Mouse (Mus musculus) embryonic fibroblast, embryonic 13.5 days (primary cell): ENCODE data around the gene Snap29. TPM values are rescaled to one million over a fixed set of nuclear protein-coding genes. Genes with fewer than 3 reads are reported as not detected.

Source experiments
- H3K27ac ChIP-seq: 2 replicates; pipeline ENCODE4 v1.5.1; 2012; ENCODE audit warnings: low read length, control low read depth, inconsistent platforms; ENCODE audit not compliant: insufficient read depth
- H3K4me1 ChIP-seq: 2 replicates; pipeline ENCODE4 v1.6.1; 2011; ENCODE audit warnings: low read length; ENCODE audit not compliant: control insufficient read depth, insufficient read depth
- H3K4me3 ChIP-seq: 2 replicates; pipeline ENCODE4 v1.5.1; 2011; ENCODE audit warnings: mild to moderate bottlenecking, control low read depth, low read length; ENCODE audit not compliant: insufficient read depth
- CTCF ChIP-seq: IDR thresholded peaks from 2 replicates; pipeline ENCODE4 v1.5.1; 2011; ENCODE audit warnings: mild to moderate bottlenecking, control low read depth, low read length, moderate library complexity, borderline replicate concordance; ENCODE audit not compliant: insufficient read depth
- POLR2A ChIP-seq: IDR thresholded peaks from 2 replicates; pipeline ENCODE4 v1.6.1; 2011; ENCODE audit warnings: low read depth, mild to moderate bottlenecking, control low read depth, low read length, moderate library complexity
- polyA plus RNA-seq: library from polyadenylated mRNA; stranded (reverse); fragments of >200 nt; gene quantifications from 2 replicates; pipeline ENCODE4 v1.2.4, GENCODE M21; 2011; ENCODE audit warnings: low read depth; ENCODE audit not compliant: missing spikeins, insufficient read length

Snap29 gene
- 19.5 and 19.8 TPM in 2 replicates for polyA plus RNA-seq

DNA sequence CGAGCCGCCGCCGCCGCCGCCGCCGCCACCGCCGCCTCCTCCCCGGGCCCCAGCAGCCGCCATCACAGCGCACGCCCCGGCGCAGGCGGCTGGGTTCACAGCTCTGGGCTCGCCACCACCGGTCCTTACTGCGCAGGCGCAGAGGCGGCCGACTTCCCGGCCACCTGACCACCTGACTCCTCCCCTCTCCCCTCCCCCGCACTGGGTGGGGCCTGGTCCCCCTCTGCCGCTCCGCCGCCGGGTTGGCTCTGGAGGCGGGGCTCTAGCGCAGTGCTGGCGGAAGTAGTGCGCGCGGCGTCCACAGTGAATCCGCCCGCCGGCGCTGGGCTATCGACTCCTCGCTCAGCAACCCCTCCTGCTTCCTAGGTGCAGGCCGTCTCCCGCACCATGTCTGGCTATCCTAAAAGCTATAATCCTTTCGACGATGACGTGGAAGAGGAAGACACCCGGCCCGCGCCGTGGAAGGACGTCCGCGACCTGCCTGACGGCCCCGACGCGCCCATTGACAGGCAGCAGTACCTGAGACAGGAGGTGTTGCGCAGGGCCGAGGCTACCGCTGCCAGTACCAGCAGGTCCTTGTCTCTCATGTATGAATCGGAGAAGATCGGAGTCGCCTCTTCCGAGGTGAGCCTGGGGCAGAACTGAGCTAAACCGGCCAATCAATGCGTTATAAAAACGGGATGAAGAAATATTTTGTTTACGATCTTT is at the start of gene Snap29, which contains the start of gene Pi4ka:
Gene Snap29 (plus strand): TSS at position 251 of the 708 bp plus-strand sequence.
Gene Pi4ka (minus strand): TSS at position 579 of the 708 bp plus-strand sequence.
- peaks cover 20% of the 10 kb centered on the region for H3K4me1 ChIP-seq
- TF ChIP-seq CTCF, result no peak
- peak; percentile 73 for TF ChIP-seq POLR2A
- peak within 1 kb of the TSS; percentile 97 for H3K4me3 ChIP-seq
- H3K27ac ChIP-seq, result peak within 1 kb of the TSS; percentile 44; the same call in 1 of the 2 replicates

DNA sequence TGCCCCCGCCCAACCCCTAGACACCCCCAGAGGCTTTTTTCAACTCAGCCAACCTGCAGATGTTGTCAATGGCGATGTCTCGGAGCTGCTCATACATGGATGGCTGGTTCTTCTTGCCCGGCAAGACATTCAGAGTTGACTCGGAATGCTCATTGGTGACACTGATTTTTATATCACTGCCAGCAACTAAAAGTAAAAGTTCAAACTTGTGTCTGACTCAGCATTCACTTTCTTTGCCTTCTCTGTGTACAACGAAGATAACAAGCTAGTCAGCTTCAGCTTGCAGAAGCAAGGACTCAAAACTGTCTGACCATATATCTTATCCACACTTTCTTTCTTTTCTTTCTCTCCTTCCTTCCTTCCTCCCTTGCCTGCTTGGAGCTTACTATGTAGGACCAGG is 49.8 kb upstream of the Snap29 start:
- Histone ChIP-seq H3K4me1 (no peaks in the 10 kb centered on the region), H3K4me3 (no peak overlapping the region), H3K27ac (no peak overlapping the region)
- TF ChIP-seq POLR2A, result no peak

DNA sequence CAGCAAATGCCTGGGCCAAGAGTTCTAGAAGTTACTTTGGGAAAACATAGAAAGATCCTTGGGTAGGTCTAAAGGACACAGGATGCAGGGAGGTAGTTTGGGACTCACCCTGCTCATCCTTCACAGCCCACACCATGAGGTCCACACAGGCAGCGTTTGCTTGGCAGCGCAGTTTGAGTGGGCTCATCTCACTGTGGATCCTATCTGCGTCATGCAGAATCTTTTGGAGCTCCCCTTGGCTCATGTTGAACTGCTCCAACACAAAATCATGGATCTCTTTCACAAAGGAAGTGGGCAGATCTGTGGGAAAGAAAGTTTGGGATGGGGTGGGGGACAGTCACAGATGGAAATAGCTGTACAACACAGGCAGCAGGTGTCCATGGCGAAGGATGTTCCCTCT is 47.0 kb upstream of the Snap29 start:
- Histone ChIP-seq H3K27ac (no peak overlapping the region), H3K4me1 (no peaks in the 10 kb centered on the region), H3K4me3 (no peak overlapping the region)
- TF ChIP-seq POLR2A, result no peak
- no peak for TF ChIP-seq CTCF

DNA sequence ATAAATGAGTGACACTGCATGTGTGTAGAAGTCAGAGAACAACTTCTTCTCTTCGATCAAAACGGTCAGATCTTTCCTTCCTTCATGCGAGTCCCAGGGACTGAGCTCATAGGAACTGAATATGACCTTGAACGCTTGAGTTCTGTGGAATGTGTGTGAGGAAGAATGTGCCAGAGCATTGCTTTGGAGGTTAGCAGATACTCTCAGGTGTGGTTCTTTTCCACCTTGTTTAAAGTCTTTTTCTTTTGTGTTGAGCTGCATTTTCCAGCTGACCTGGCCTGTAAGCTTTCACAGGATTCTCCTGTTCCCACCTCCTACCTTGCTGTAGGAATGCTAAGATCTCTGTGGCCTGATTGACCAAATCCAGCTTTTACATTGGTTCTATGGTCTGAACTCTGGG is 23.5 kb upstream of the Snap29 start:
- H3K27ac ChIP-seq, result no peak overlapping the region
- H3K4me1 ChIP-seq, result no peaks in the 10 kb centered on the region
- TF ChIP-seq CTCF (no peak), POLR2A (no peak)
- no peak overlapping the region for H3K4me3 ChIP-seq

DNA sequence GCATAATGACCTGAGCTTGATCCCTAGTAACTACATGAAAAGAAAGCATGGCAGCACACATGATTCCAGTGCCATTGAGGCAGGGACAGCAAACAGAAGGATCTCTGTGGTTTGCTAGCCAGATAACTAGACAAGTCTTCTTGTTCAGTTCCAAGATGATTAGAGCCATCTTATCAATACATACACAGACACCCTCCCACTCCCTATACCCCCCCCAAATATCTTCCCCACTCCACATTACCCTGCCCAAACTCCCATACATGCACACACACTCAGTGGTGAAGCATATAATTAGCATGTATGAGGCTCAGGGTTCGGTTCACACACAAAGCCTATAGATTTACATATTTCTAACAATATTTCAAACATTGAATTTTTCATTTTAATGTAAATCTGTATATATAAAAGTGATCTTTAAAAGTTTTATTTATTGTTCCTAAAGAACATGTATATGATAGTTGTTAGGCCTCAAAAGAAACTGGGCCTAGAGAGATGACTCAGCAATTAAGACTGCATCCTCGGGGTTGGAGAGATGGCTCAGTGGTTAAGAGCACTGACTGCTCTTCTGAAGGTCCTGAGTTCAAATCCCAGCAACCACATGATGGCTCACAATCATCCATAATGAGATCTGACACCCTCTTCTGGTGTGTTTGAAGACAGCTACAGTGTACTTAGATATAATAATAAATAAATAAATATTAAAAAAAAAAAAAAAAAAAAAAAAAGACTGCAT is 22.0 kb upstream of the Snap29 start:
- Histone ChIP-seq H3K27ac (no peak overlapping the region), H3K4me1 (no peaks in the 10 kb centered on the region), H3K4me3 (no peak overlapping the region)
- no peak for TF ChIP-seq CTCF
- TF ChIP-seq POLR2A, result no peak

DNA sequence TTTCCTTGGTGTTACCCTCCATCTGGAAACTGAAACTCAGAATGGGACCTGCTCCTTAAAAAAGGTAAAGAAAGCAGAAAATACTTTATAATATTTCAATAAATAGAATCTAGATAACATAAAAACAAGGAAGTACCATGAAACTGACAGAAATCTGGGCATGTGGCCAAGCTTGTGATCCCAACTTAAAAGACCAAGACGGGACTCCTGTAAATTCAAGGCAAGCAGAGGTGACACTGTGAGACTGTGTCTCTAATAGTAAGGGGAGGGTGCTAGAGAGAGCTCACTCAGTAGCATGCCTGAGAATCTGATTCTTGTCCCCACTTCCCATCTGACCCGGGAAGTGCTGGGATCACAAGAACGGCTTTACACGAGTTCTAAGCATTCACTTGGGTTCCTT is 13.0 kb upstream of the Snap29 start:
- TF ChIP-seq CTCF (no peak), POLR2A (no peak)
- Histone ChIP-seq H3K4me3 (no peak overlapping the region), H3K4me1 (no peaks in the 10 kb centered on the region), H3K27ac (no peak overlapping the region)

DNA sequence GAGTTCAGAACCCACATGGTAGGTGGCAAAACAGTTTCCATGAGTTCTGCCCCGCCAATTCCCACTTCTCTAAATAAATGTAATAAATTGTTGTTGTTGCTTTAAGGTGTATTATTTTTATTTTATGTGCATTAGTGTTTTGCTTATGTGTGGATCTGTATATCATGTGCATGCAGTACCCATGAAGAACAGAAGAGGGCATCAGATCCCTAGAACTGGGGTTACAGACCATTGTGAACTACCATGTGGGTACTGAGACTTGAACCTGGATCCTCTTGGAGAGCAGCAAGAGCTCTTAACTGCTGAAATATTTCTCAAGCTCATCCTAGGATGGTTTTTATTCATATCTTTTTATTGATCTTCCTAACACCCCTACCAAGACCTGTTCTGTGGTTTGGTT is 2.9 kb upstream of the Snap29 start:
- TF ChIP-seq CTCF, result no peak
- TF ChIP-seq POLR2A, result no peak
- H3K4me1 ChIP-seq, result peaks cover 7% of the 10 kb centered on the region; the same call in 1 of the 2 replicates
- H3K4me3 ChIP-seq, result no peak overlapping the region
- H3K27ac ChIP-seq, result no peak overlapping the region

DNA sequence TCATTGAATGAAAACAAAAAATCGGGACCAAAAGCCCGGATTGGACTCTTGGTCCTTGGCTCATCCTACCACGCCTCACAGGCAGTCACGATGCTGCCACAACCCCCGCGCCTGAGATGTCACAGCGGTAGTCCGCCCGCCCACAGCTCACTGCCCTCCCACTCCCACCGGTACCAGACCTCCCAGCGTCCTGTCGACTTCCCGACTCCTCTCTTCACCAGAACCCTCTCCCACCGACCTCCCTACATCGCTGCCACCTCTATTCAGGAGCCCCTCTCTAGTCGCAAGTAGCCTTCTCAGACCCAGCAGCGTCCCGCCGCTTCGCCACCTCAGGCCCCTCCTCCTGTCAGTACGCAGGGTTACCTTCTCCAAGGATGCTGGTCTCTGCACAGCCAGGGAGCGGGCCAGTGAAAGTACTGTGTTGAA is 502 bp upstream of the Snap29 start:
- Histone ChIP-seq H3K4me1 (peaks cover 19% of the 10 kb centered on the region), H3K27ac (peak overlapping the region; percentile 44; the same call in 1 of the 2 replicates), H3K4me3 (peak overlapping the region; percentile 97)
- TF ChIP-seq POLR2A (peak; percentile 58), CTCF (no peak)

DNA sequence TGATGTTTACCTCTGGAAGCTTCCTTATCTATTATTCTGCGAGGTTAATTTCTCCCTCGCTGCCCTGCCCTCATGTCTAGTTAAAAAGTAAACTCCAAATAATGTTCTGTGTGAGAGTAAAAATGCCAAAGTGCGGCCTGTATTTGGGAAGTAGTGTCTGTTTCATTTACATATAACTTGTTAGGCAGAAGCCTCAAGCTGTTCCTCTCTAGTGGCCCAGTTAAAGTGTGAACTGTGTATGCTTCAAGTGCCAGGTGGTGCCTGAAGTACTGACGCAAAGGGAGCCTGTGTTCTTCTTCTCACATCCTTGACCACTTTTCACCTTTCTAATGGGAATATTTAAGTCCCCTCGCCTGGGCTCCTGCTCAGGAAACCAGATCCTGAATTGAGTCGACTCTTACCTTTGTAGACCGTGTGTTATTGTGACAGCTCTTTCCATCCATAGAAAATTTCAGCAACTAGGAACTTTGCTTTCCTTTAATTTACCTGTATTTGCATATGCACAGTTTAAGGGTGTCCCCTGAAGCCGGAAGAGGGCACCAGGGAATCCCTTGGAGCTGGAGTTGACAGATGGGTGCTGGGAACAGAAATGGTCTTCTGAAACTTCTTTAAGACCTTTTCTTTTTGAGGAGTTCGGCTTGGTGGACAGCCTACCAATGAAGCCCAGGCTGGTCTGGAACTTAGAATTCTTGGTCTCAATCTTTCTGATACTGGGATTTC is 886 bp downstream of the Snap29 start:
- H3K27ac ChIP-seq, result no peak overlapping the region

DNA sequence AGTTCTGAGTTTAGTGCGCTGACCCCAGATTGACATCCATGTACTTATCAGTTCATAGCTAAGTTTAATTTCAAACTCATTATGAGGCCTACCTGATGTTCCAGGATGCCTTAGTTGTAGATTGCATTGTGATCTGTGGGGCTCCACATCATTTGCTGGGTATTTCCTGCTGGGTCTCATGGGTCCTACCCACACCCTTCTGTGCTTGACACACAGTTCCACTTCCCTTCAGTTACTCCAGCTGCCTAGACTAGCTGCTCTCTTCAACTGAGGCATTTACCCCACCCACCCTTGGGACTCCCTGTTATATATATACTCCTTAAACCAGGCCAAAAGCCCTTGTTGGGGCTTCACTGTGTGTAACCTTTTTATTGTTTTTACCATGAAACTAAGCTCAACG is 3.3 kb downstream of the Snap29 start:
- peaks cover 20% of the 10 kb centered on the region for H3K4me1 ChIP-seq
- no peak overlapping the region for H3K27ac ChIP-seq
- TF ChIP-seq POLR2A, result no peak
- no peak for TF ChIP-seq CTCF
- no peak overlapping the region for H3K4me3 ChIP-seq

More for the DNA sequence above, 886 bp downstream of the Snap29 start:
- no peak for TF ChIP-seq CTCF
- TF ChIP-seq POLR2A, result no peak
- Histone ChIP-seq H3K4me1 (peaks cover 20% of the 10 kb centered on the region), H3K4me3 (peak overlapping the region; percentile 89)
